Comparison of ENCODE assay signal across 31 mouse cellular contexts in genomic region chr8:31749974-31750373, GRCm38 (mm10).
DNase-seq lines count a peak whose midpoint lies in the region; ATAC-seq and TF ChIP-seq lines count a peak whose summit lies in the region.
"Had no signal": no experiment of that assay in that cellular context is flagged by ENCODE, and none has a peak within 500 bp of the region (broad histone marks: within the 10 kb centered on the region; RNA-seq: fewer than 3 reads in every experiment).

No protein-coding gene starts in this region.

- H3K4me1 ChIP-seq in forebrain, embryonic 14.5 days (ENCODE audit: control insufficient read depth, insufficient read depth, low read length) = peaks cover 5% of the 10 kb centered on the region; the same call in 1 of the 2 replicates
- no peaks in the 10 kb centered on the region for H3K4me1 ChIP-seq in forebrain, embryonic 11.5 days (replicated peaks; ENCODE audit: control insufficient read depth, insufficient read depth, low read length)
- no peaks in the 10 kb centered on the region for H3K4me1 ChIP-seq in lung, embryonic 16.5 days (replicated peaks; ENCODE audit: control insufficient read depth, insufficient read depth, low read length)
- H3K4me1 ChIP-seq: embryonic facial prominence, embryonic 15.5 days; heart, embryonic 13.5 days; hindbrain, embryonic 10.5 days; kidney, embryonic 15.5 days; limb, embryonic 15.5 days; liver, embryonic 13.5 days; midbrain, embryonic 15.5 days; stomach, embryonic 15.5 days had no signal

- H3K9ac ChIP-seq in forebrain, embryonic 14.5 days (ENCODE audit: low read length) = no peak overlapping the region
- H3K9ac ChIP-seq in forebrain, embryonic 11.5 days (ENCODE audit: low read length) = no peak overlapping the region
- H3K9ac ChIP-seq in lung, embryonic 16.5 days (ENCODE audit: low read length) = no peak overlapping the region
- H3K9ac ChIP-seq: embryonic facial prominence, embryonic 15.5 days; heart, embryonic 13.5 days; hindbrain, embryonic 15.5 days; kidney, embryonic 15.5 days; limb, embryonic 15.5 days; liver, embryonic 13.5 days; midbrain, embryonic 15.5 days; stomach, embryonic 15.5 days had no signal

- no peak overlapping the region for H3K4me2 ChIP-seq in forebrain, embryonic 14.5 days (ENCODE audit: low read length)
- H3K4me2 ChIP-seq in forebrain, embryonic 11.5 days (ENCODE audit: low read depth, low read length, severe bottlenecking) = no peak overlapping the region
- no peak overlapping the region for H3K4me2 ChIP-seq in lung, embryonic 16.5 days (ENCODE audit: low read depth, low read length)
- H3K4me2 ChIP-seq: embryonic facial prominence, embryonic 15.5 days; heart, embryonic 13.5 days; hindbrain, embryonic 15.5 days; kidney, embryonic 15.5 days; limb, embryonic 15.5 days; liver, embryonic 13.5 days; midbrain, embryonic 15.5 days; stomach, embryonic 15.5 days had no signal

- no peak overlapping the region for H3K4me3 ChIP-seq in forebrain, embryonic 14.5 days (ENCODE audit: low read depth, low read length)
- no peak overlapping the region for H3K4me3 ChIP-seq in forebrain, embryonic 11.5 days (ENCODE audit: low read depth, low read length)
- no peak overlapping the region for H3K4me3 ChIP-seq in lung, embryonic 16.5 days (ENCODE audit: low read length)
- H3K4me3 ChIP-seq: embryonic facial prominence, embryonic 15.5 days; heart, embryonic 13.5 days; hindbrain, embryonic 10.5 days; hindbrain, embryonic 15.5 days; kidney, embryonic 15.5 days; limb, embryonic 15.5 days; liver, embryonic 13.5 days; midbrain, embryonic 15.5 days; stomach, embryonic 15.5 days had no signal

- 49% methylated on average over 2 of the region's 2 CpGs for WGBS in forebrain, embryonic 14.5 days
- whole genome bisulfite sequencing in forebrain, embryonic 11.5 days = 82% methylated on average over 2 of the region's 2 CpGs
- 32% methylated on average over 2 of the region's 2 CpGs for WGBS in lung, embryonic 16.5 days

- H3K27ac ChIP-seq in forebrain, embryonic 14.5 days (ENCODE audit: low read depth, low read length) = no peak overlapping the region
- H3K27ac ChIP-seq in forebrain, embryonic 11.5 days (ENCODE audit: low read depth, low read length) = no peak overlapping the region
- H3K27ac ChIP-seq in lung, embryonic 16.5 days (ENCODE audit: low read length) = no peak overlapping the region
- H3K27ac ChIP-seq: embryonic facial prominence, embryonic 15.5 days; heart, embryonic 13.5 days; hindbrain, embryonic 10.5 days; hindbrain, embryonic 15.5 days; kidney, embryonic 15.5 days; limb, embryonic 15.5 days; liver, embryonic 13.5 days; midbrain, embryonic 15.5 days; stomach, embryonic 15.5 days had no signal

- no peaks in the 10 kb centered on the region for H3K36me3 ChIP-seq in forebrain, embryonic 14.5 days (ENCODE audit: control insufficient read depth, insufficient read depth, low read length)
- H3K36me3 ChIP-seq in forebrain, embryonic 11.5 days (ENCODE audit: control insufficient read depth, insufficient read depth, low read length) = no peaks in the 10 kb centered on the region
- H3K36me3 ChIP-seq in lung, embryonic 16.5 days (ENCODE audit: control insufficient read depth, insufficient read depth, low read length) = no peaks in the 10 kb centered on the region
- H3K36me3 ChIP-seq: embryonic facial prominence, embryonic 15.5 days; heart, embryonic 13.5 days; hindbrain, embryonic 10.5 days; hindbrain, embryonic 15.5 days; kidney, embryonic 15.5 days; limb, embryonic 15.5 days; liver, embryonic 13.5 days; midbrain, embryonic 15.5 days; stomach, embryonic 15.5 days had no signal

- ATAC-seq in forebrain, embryonic 14.5 days = peak; percentile 23; the same call in 1 of the 2 replicates
- no peak for ATAC-seq in forebrain, embryonic 11.5 days (replicated peaks; ENCODE audit: low FRiP score)
- peak; percentile 74 for ATAC-seq in lung, embryonic 16.5 days (ENCODE audit: low read depth)
- ATAC-seq: CD4-positive, CD25-positive, alpha-beta regulatory T cell, adult 4 months; forebrain, embryonic 16.5 days; inflammation-experienced regulatory T-cells, adult 6 months; midbrain, embryonic 15.5 days had no signal

- no peaks in the 10 kb centered on the region for H3K9me3 ChIP-seq in forebrain, embryonic 14.5 days (replicated peaks; ENCODE audit: control insufficient read depth, low read length)
- H3K9me3 ChIP-seq in forebrain, embryonic 11.5 days (ENCODE audit: control insufficient read depth, low read length) = no peaks in the 10 kb centered on the region
- no peaks in the 10 kb centered on the region for H3K9me3 ChIP-seq in lung, embryonic 16.5 days (ENCODE audit: control insufficient read depth, low read length)
- H3K9me3 ChIP-seq: embryonic facial prominence, embryonic 15.5 days; heart, embryonic 13.5 days; hindbrain, embryonic 10.5 days; hindbrain, embryonic 15.5 days; kidney, embryonic 15.5 days; limb, embryonic 15.5 days; liver, embryonic 13.5 days; midbrain, embryonic 15.5 days; stomach, embryonic 15.5 days had no signal

- no peaks in the 10 kb centered on the region for H3K27me3 ChIP-seq in forebrain, embryonic 14.5 days (replicated peaks; ENCODE audit: control insufficient read depth, insufficient read depth, low read length)
- H3K27me3 ChIP-seq in forebrain, embryonic 11.5 days (ENCODE audit: control insufficient read depth, insufficient read depth, low read length) = no peaks in the 10 kb centered on the region
- no peaks in the 10 kb centered on the region for H3K27me3 ChIP-seq in lung, embryonic 16.5 days (ENCODE audit: control insufficient read depth, insufficient read depth, low read depth, low read length)
- H3K27me3 ChIP-seq: embryonic facial prominence, embryonic 15.5 days; heart, embryonic 13.5 days; hindbrain, embryonic 15.5 days; kidney, embryonic 15.5 days; limb, embryonic 15.5 days; liver, embryonic 13.5 days; midbrain, embryonic 15.5 days; stomach, embryonic 15.5 days had no signal

- no peak for TF ChIP-seq CTCF in brain, embryonic 14.5 days (IDR thresholded peaks at IDR 0.05; ENCODE audit: borderline replicate concordance, extremely low read depth, insufficient read depth, insufficient read length)

- DNase-seq in forebrain, embryonic 14.5 days (ENCODE audit: low spot score) = peak; percentile 33
- no peak for DNase-seq in forebrain, embryonic 11.5 days (ENCODE audit: low spot score)
- DNase-seq in lung, postnatal 14 days = no peak
- DNase-seq in brain, embryonic 14.5 days (ENCODE audit: low read depth) = peak; percentile 60
- DNase-seq in embryo, embryonic 9.5 days (ENCODE audit: extremely low spot score) = no peak
- no peak for DNase-seq in adrenal gland, postnatal 36 days
- DNase-seq: adrenal gland, adult 8-10 months; cerebellum, adult 11 months; cerebellum, adult 9-10 months; cerebellum, postnatal 36 days; embryo, embryonic 11 days; heart, postnatal 10 days; kidney, adult 18-20 months; kidney, postnatal 4 days; liver, embryonic 13.5 days; lung, adult 2 months; right cerebral cortex, postnatal 25 days; thymus, adult 18-20 months; thymus, postnatal 25 days had no signal

- no peak for TF ChIP-seq POLR2A in brain, embryonic 14.5 days (IDR thresholded peaks at IDR 0.05; ENCODE audit: borderline replicate concordance, extremely low read depth, insufficient read depth, insufficient read length, poor library complexity, severe bottlenecking)

Comparison
In these comparisons a context has a peak if more than half of its experiments do, and no peak if none do; other contexts are left out.
1. DNase-seq: peak in forebrain, embryonic 14.5 days (single experiment) and brain, embryonic 14.5 days (single experiment); none in forebrain, embryonic 11.5 days (single experiment), lung, postnatal 14 days (single experiment), embryo, embryonic 9.5 days (single experiment) and adrenal gland, postnatal 36 days (0 of 2).